Mouse (Mus musculus) forebrain, postnatal 0 days (tissue): ENCODE measurements around the gene Strip2. TPM values are rescaled to one million over a fixed set of nuclear protein-coding genes. Genes with fewer than 3 reads are reported as not detected.

Experiments used
- ATAC-seq: fragments of 200-750 bp; cut with Nextera tagmentation; 2 replicates; pipeline ENCODE4 v1.8.0; 2017; ENCODE audit warnings: mild to moderate bottlenecking, moderate library complexity
- DNase-seq: peaks from one replicate; pipeline ENCODE4 v3.0.0-alpha.2; 2015
- H3K27ac ChIP-seq: fragments of 300-500 bp; sonication (generic); 2 replicates; pipeline ENCODE4 v1.5.1; 2014; ENCODE audit warnings: low read depth, mild to moderate bottlenecking, antibody characterized with exemption, low read length, moderate library complexity, mixed read lengths
- H3K27me3 ChIP-seq: fragments of 300-500 bp; sonication (generic); 2 replicates; pipeline ENCODE4 v1.6.1; 2014; ENCODE audit warnings: mild to moderate bottlenecking, low read length, mixed read lengths; ENCODE audit not compliant: insufficient read depth
- H3K36me3 ChIP-seq: fragments of 300-500 bp; sonication (generic); 2 replicates; pipeline ENCODE4 v1.6.1; 2014; ENCODE audit warnings: mild to moderate bottlenecking, moderate library complexity; ENCODE audit not compliant: insufficient read depth
- H3K4me1 ChIP-seq: fragments of 300-500 bp; sonication (generic); 2 replicates; pipeline ENCODE4 v1.6.1; 2014; ENCODE audit warnings: antibody characterized with exemption; ENCODE audit not compliant: insufficient read depth
- H3K4me2 ChIP-seq: fragments of 300-500 bp; sonication (generic); 2 replicates; pipeline ENCODE4 v1.6.1; 2014; ENCODE audit warnings: low read depth, mild to moderate bottlenecking, moderate library complexity
- H3K4me3 ChIP-seq: fragments of 300-500 bp; sonication (generic); 2 replicates; pipeline ENCODE4 v1.5.1; 2014; ENCODE audit warnings: low read depth, low read length, mixed read lengths
- H3K9ac ChIP-seq: fragments of 300-500 bp; sonication (generic); 2 replicates; pipeline ENCODE4 v1.6.1; 2014; ENCODE audit warnings: mild to moderate bottlenecking
- H3K9me3 ChIP-seq: fragments of 300-500 bp; sonication (generic); 2 replicates; pipeline ENCODE4 v1.6.1; 2016; ENCODE audit warnings: low read length
- CTCF ChIP-seq: sonication (generic); IDR thresholded peaks from 2 replicates; pipeline ENCODE4 v1.5.1; 2016; ENCODE audit warnings: antibody characterized with exemption, control low read depth, low read depth
- WGBS: fragments of 180-500 bp; shearing (Covaris S2); extraction: QIAGEN DNeasy Blood & Tissue Kit; methylation state at CpG from one replicate; pipeline ENCODE4 v1.1.7; 2014; 5-methylcytosine and 5-hydroxymethylcytosine counted together
- polyA plus RNA-seq: library from polyadenylated mRNA; unstranded; fragments of >200 nt; fragmentation: Nextera tagmentation; extraction: Ambion mirVana; gene quantifications from 2 replicates; pipeline ENCODE4 v1.2.1, GENCODE M21; 2015
- total RNA-seq: library from RNA; depleted of rRNA; stranded (reverse); fragments of >200 nt; gene quantifications from 2 replicates; pipeline ENCODE4 v1.2.3, GENCODE M21; 2014

Strip2 gene
- total and polyA plus RNA-seq, 2 experiments from 2014 or later, result 5.2 to 9.5 TPM

GRCm38 (mm10) chr6:29974836-29975235 lies 58.0 kb downstream of the Strip2 start:
- TF ChIP-seq CTCF, result no peak
- Histone ChIP-seq H3K9me3 (no peaks in the 10 kb centered on the region), H3K36me3 (no peaks in the 10 kb centered on the region), H3K27me3 (no peaks in the 10 kb centered on the region), H3K27ac (no peak overlapping the region), H3K4me1 (no peaks in the 10 kb centered on the region), H3K4me2 (no peak overlapping the region), H3K4me3 (no peak overlapping the region), H3K9ac (no peak overlapping the region)
- 65% methylated on average over 8 of the region's 8 CpGs for WGBS
- ATAC-seq (no peak), DNase-seq (no peak)

GRCm38 (mm10) chr6:29980461-29980860 lies 63.6 kb downstream of the Strip2 start:
- no peaks in the 10 kb centered on the region for H3K27me3 ChIP-seq
- DNase-seq (no peak), ATAC-seq (no peak)
- H3K4me1 ChIP-seq, result no peaks in the 10 kb centered on the region
- no peak overlapping the region for H3K4me3 ChIP-seq
- no peak for TF ChIP-seq CTCF
- H3K27ac ChIP-seq, result no peak overlapping the region
- 84% methylated on average over 6 of the region's 6 CpGs for WGBS
- H3K4me2 ChIP-seq, result no peak overlapping the region
- H3K36me3 ChIP-seq, result no peaks in the 10 kb centered on the region
- no peaks in the 10 kb centered on the region for H3K9me3 ChIP-seq
- H3K9ac ChIP-seq, result no peak overlapping the region

GRCm38 (mm10) chr6:29981797-29982196 lies 65.0 kb downstream of the Strip2 start:
- H3K9ac ChIP-seq, result no peak overlapping the region
- no peak overlapping the region for H3K4me2 ChIP-seq
- TF ChIP-seq CTCF, result no peak
- H3K27me3 ChIP-seq, result no peaks in the 10 kb centered on the region
- no peaks in the 10 kb centered on the region for H3K9me3 ChIP-seq
- no peak overlapping the region for H3K27ac ChIP-seq
- no peaks in the 10 kb centered on the region for H3K4me1 ChIP-seq
- no peak for DNase-seq
- ATAC-seq, result no peak
- H3K4me3 ChIP-seq, result no peak overlapping the region
- no peaks in the 10 kb centered on the region for H3K36me3 ChIP-seq

DNA sequence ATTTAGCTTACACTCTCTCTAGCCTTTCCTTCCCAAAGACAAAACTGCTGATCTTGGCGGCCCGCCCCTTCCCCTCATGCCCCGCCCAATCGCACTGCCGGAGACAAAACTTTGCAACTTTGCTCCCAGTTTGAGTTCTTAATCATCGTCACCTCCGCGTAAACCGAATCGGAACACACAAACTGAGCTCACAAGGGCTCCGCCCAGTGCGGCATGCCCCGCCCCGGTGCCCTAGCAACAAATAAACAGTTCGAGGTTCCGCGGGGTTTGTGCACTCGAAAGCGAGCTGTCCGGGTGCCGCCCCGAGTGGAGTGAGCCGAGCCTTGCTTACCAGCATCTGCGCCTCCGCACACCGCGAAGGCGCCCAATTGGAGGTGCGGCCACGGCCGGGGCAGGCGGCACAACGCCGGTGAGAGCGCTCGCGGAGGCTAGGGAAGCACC lies 68.3 kb downstream of the Strip2 start:
- DNase-seq, result peak; percentile 42
- Histone ChIP-seq H3K36me3 (no peaks in the 10 kb centered on the region), H3K4me1 (no peaks in the 10 kb centered on the region), H3K4me3 (peak overlapping the region; percentile 48), H3K9me3 (no peaks in the 10 kb centered on the region), H3K4me2 (peak overlapping the region; percentile 95), H3K9ac (peak overlapping the region; percentile 43; the same call in 1 of the 2 replicates), H3K27ac (no peak overlapping the region), H3K27me3 (no peaks in the 10 kb centered on the region)
- ATAC-seq, result peak; percentile 83
- WGBS, result 3% methylated on average over 37 of the region's 37 CpGs
- no peak for TF ChIP-seq CTCF

- WGBS, result 2% methylated on average over 14 of the region's 14 CpGs
- peak overlapping the region; percentile 95 for H3K4me2 ChIP-seq
- DNase-seq (no peak), ATAC-seq (0 out of 2 replicates have a peak, but pooled peaks have one; percentile 10)
- H3K9me3 ChIP-seq, result no peaks in the 10 kb centered on the region
- no peaks in the 10 kb centered on the region for H3K36me3 ChIP-seq
- peak overlapping the region; percentile 43; the same call in 1 of the 2 replicates for H3K9ac ChIP-seq
- H3K27me3 ChIP-seq, result no peaks in the 10 kb centered on the region
- TF ChIP-seq CTCF, result no peak
- no peak overlapping the region for H3K27ac ChIP-seq
- peak overlapping the region; percentile 48 for H3K4me3 ChIP-seq
- H3K4me1 ChIP-seq, result no peaks in the 10 kb centered on the region
Observed at GRCm38 (mm10) chr6:29985504-29985903, 68.7 kb downstream of the Strip2 start.

GRCm38 (mm10) chr6:29985986-29986385 lies 69.2 kb downstream of the Strip2 start:
- H3K9ac ChIP-seq, result no peak overlapping the region

GRCm38 (mm10) chr6:29987246-29987645 lies 70.4 kb downstream of the Strip2 start:
- DNase-seq, result no peak
- no peaks in the 10 kb centered on the region for H3K36me3 ChIP-seq
- no peak overlapping the region for H3K9ac ChIP-seq
- H3K4me1 ChIP-seq, result no peaks in the 10 kb centered on the region
- WGBS, result 59% methylated on average over 3 of the region's 3 CpGs
- no peak for ATAC-seq
- no peak for TF ChIP-seq CTCF
- no peak overlapping the region for H3K4me3 ChIP-seq
- H3K27ac ChIP-seq, result no peak overlapping the region
- H3K27me3 ChIP-seq, result no peaks in the 10 kb centered on the region
- no peaks in the 10 kb centered on the region for H3K9me3 ChIP-seq
- H3K4me2 ChIP-seq, result no peak overlapping the region

More at GRCm38 (mm10) chr6:29985986-29986385, 69.2 kb downstream of the Strip2 start:
- Histone ChIP-seq H3K27me3 (no peaks in the 10 kb centered on the region), H3K36me3 (no peaks in the 10 kb centered on the region), H3K9me3 (no peaks in the 10 kb centered on the region), H3K4me1 (no peaks in the 10 kb centered on the region), H3K4me3 (no peak overlapping the region), H3K4me2 (no peak overlapping the region), H3K27ac (no peak overlapping the region)
- DNase-seq (no peak), ATAC-seq (no peak)
- WGBS, result 51% methylated on average over 6 of the region's 6 CpGs
- no peak for TF ChIP-seq CTCF
